Mouse (Mus musculus): ENCODE data around the gene Adm2.

DNA sequence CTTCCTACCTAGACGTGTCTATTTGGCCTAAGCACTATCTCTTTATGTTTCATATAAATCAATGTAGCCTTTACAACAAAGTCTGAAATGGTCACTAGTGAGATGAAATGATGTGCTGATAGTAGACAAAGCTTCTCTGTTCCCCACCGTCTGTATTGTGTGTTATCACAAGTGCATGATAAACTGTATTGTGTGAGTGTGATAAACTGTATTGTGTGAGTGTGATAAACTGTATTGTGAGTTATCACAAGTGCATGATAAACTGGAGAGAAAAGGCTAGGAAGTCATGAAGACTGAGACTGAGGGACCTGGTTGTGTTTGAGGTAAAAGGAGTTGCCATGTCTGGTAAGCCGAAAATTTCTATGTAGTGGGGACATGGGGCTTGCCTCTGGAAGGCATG lies 36.3 kb downstream of the Adm2 start:
- no peak for TF ChIP-seq CTCF (conservative IDR thresholded peaks at IDR 0.05; ENCODE audit: low read length)
- TF ChIP-seq NANOG (IDR thresholded peaks at IDR 0.05; ENCODE audit: borderline replicate concordance, low read length), result no peak

Data from E14TG2a.4 (cell line).